15 mouse cellular contexts compared by ENCODE assay signal in the genomic region with DNA sequence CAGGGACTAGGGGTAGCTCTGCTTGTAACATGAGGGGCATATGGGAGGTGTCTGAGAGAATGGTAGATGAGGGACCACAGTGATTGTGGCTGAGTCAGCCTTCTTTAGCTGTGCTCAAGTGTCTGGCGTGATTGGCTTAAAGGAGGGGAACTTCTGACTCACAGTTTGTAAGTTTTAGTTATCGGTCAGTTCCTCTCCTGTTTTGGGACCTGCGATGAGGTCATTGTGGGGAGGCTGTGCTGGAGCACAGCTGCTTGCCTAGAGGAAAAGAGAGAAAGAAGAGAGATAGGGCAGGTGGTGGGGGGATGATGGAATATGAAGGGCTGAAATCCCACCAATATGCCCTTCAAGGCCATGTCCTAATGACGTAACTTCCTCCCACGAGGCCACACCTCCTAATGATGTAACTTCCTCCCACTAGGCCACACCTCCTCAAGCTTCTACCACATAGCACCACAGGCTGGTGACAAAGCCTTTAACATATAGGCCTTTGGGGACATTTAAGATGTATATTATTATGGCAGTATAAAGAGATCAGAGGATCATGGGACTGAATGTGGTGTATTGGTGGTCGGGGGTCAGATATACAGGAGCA. TPM values are rescaled to one million over a fixed set of nuclear protein-coding genes. Genes with fewer than 3 reads are reported as not detected.
A peak's percentile ranks its signal among the peaks of the same experiment; 100 is the strongest.
DNase-seq lines count a peak whose midpoint lies in the region; ATAC-seq and TF ChIP-seq lines count a peak whose summit lies in the region.
"Had no signal": no experiment of that assay in that cellular context is flagged by ENCODE, and none has a peak within 500 bp of the region (broad histone marks: within the 10 kb centered on the region; RNA-seq: fewer than 3 reads in every experiment).

No protein-coding gene starts in this region.

- CTCF ChIA-PET in Patski (lab: Charles Lee) = no interaction called here

- no peaks in the 10 kb centered on the region for H3K9me3 ChIP-seq in lung, postnatal 0 days (ENCODE audit: low read length)
- no peaks in the 10 kb centered on the region for H3K9me3 ChIP-seq in stomach, postnatal 0 days (ENCODE audit: control insufficient read depth, low read length)
- H3K9me3 ChIP-seq in neural tube, embryonic 15.5 days (replicated peaks) = no peaks in the 10 kb centered on the region
- H3K9me3 ChIP-seq: limb, embryonic 10.5 days; liver, embryonic 15.5 days; stomach, embryonic 15.5 days had no signal

- DNase-seq in lung, postnatal 0 days (ENCODE audit: low spot score) = peak; percentile 36
- no peak for DNase-seq in lung, adult 18-20 months
- peak; percentile 64 for DNase-seq in Patski (ENCODE audit: low read depth, low spot score)
- peak; percentile 11 for DNase-seq in heart, postnatal 25 days (ENCODE audit: low spot score)
- DNase-seq in stomach, postnatal 0 days (ENCODE audit: low spot score) = no peak
- no peak for DNase-seq in kidney, postnatal 14 days
- DNase-seq: cerebellum, postnatal 25 days; lung, postnatal 4 days; right cerebral cortex, postnatal 4 days; thymus, postnatal 4 days had no signal

- no peak overlapping the region for H3K9ac ChIP-seq in lung, postnatal 0 days (replicated peaks; ENCODE audit: low read depth)
- H3K9ac ChIP-seq in stomach, postnatal 0 days (ENCODE audit: low read length) = no peak overlapping the region
- H3K9ac ChIP-seq in neural tube, embryonic 15.5 days (replicated peaks) = no peak overlapping the region
- H3K9ac ChIP-seq: liver, embryonic 15.5 days; stomach, embryonic 15.5 days had no signal

- intact Hi-C loops in heart, postnatal 25 days (cut with DNase I) = no loop called here

- H3K4me1 ChIP-seq in lung, postnatal 0 days (ENCODE audit: insufficient read depth, low read depth, low read length) = no peaks in the 10 kb centered on the region
- H3K4me1 ChIP-seq in stomach, postnatal 0 days (replicated peaks; ENCODE audit: control insufficient read depth, insufficient read depth) = no peaks in the 10 kb centered on the region
- peaks cover 12% of the 10 kb centered on the region for H3K4me1 ChIP-seq in neural tube, embryonic 15.5 days
- H3K4me1 ChIP-seq: liver, embryonic 15.5 days had no signal

- no peak for TF ChIP-seq CTCF in lung, postnatal 0 days (IDR thresholded peaks at IDR 0.05)
- TF ChIP-seq CTCF in Patski (IDR thresholded peaks at IDR 0.05) = no peak
- no peak for TF ChIP-seq CTCF in stomach, postnatal 0 days (IDR thresholded peaks at IDR 0.05; ENCODE audit: low read depth)

- in situ Hi-C loops in Patski (cut with MboI; ENCODE audit: low pct_unique_long_range_greater_than_20kb) = no loop called here

- WGBS in lung, postnatal 0 days = 84% methylated on average over 6 of the region's 6 CpGs
- 74% methylated on average over 6 of the region's 6 CpGs for WGBS in stomach, postnatal 0 days
- 88% methylated on average over 6 of the region's 6 CpGs for WGBS in neural tube, embryonic 15.5 days

- POLR2A ChIA-PET in Patski (lab: Charles Lee) = no interaction called here

- no peak overlapping the region for H3K4me2 ChIP-seq in lung, postnatal 0 days (replicated peaks; ENCODE audit: low read depth, low read length)
- no peak overlapping the region for H3K4me2 ChIP-seq in stomach, postnatal 0 days (replicated peaks; ENCODE audit: low read depth)
- H3K4me2 ChIP-seq in neural tube, embryonic 15.5 days = no peak overlapping the region
- H3K4me2 ChIP-seq: liver, embryonic 15.5 days; stomach, embryonic 15.5 days had no signal

- no peaks in the 10 kb centered on the region for H3K36me3 ChIP-seq in lung, postnatal 0 days (ENCODE audit: insufficient read depth, low read length)
- no peaks in the 10 kb centered on the region for H3K36me3 ChIP-seq in stomach, postnatal 0 days (ENCODE audit: control insufficient read depth, insufficient read depth, low read length)
- H3K36me3 ChIP-seq in neural tube, embryonic 15.5 days = no peaks in the 10 kb centered on the region
- H3K36me3 ChIP-seq: limb, embryonic 10.5 days; liver, embryonic 15.5 days; stomach, embryonic 15.5 days had no signal

- no peak for TF ChIP-seq EP300 in lung, postnatal 0 days (IDR thresholded peaks at IDR 0.05)
- no peak for TF ChIP-seq EP300 in stomach, postnatal 0 days (optimal IDR thresholded peaks at IDR 0.05)

- no peak overlapping the region for H3K27ac ChIP-seq in lung, postnatal 0 days (ENCODE audit: low read length)
- no peak overlapping the region for H3K27ac ChIP-seq in stomach, postnatal 0 days (replicated peaks)
- no peak overlapping the region for H3K27ac ChIP-seq in neural tube, embryonic 15.5 days (replicated peaks)
- H3K27ac ChIP-seq: kidney, postnatal 0 days; limb, embryonic 10.5 days; liver, embryonic 15.5 days; stomach, embryonic 15.5 days had no signal

- H3K27me3 ChIP-seq in lung, postnatal 0 days (replicated peaks; ENCODE audit: insufficient read depth, low read length) = no peaks in the 10 kb centered on the region
- no peaks in the 10 kb centered on the region for H3K27me3 ChIP-seq in Patski
- H3K27me3 ChIP-seq in stomach, postnatal 0 days (ENCODE audit: control insufficient read depth, insufficient read depth, low read length) = no peaks in the 10 kb centered on the region
- H3K27me3 ChIP-seq in neural tube, embryonic 15.5 days (replicated peaks) = 0 out of 2 replicates have a peak, but pooled peaks cover 3% of the 10 kb centered on the region
- H3K27me3 ChIP-seq: stomach, embryonic 15.5 days had no signal

- no peak overlapping the region for H3K4me3 ChIP-seq in lung, postnatal 0 days (ENCODE audit: low read depth, low read length)
- no peak overlapping the region for H3K4me3 ChIP-seq in stomach, postnatal 0 days (ENCODE audit: low read depth, low read length)
- H3K4me3 ChIP-seq in neural tube, embryonic 15.5 days (replicated peaks) = no peak overlapping the region
- H3K4me3 ChIP-seq: limb, embryonic 10.5 days; liver, embryonic 15.5 days; stomach, embryonic 15.5 days had no signal

- ATAC-seq in lung, postnatal 0 days = no peak
- peak; percentile 66 for ATAC-seq in Patski
- ATAC-seq in stomach, postnatal 0 days (ENCODE audit: low FRiP score, low TSS enrichment) = 0 out of 2 replicates have a peak, but pooled peaks have one; percentile 42
- no peak for ATAC-seq in neural tube, embryonic 15.5 days (ENCODE audit: low FRiP score)

RNA-seq across cellular contexts. Expression of a gene that starts 42.9 kb away (rescaled TPM):
- polyA plus RNA-seq in lung, postnatal 0 days (2015; fragmentation: Nextera tagmentation; extraction: Ambion mirVana) = 0.25 and 0.30 TPM in 2 replicates
- 0.03 TPM for polyA plus RNA-seq in Patski (2021)
- total RNA-seq in heart, postnatal 25 days (2021) = not detected
- polyA plus RNA-seq in stomach, postnatal 0 days (2015; fragmentation: Nextera tagmentation; extraction: Ambion mirVana) = 0.27 and 0.31 TPM in 2 replicates
- polyA plus RNA-seq in neural tube, embryonic 15.5 days (2015; fragmentation: Nextera tagmentation; extraction: Ambion mirVana) = 15.8 and 20.2 TPM in 2 replicates

Comparison
In these comparisons a context has a peak if more than half of its experiments do, and no peak if none do; other contexts are left out.
1. DNase-seq: peak in lung, postnatal 0 days (single experiment), Patski (single experiment) and heart, postnatal 25 days (single experiment); none in lung, adult 18-20 months (0 of 2), stomach, postnatal 0 days (single experiment) and kidney, postnatal 14 days (single experiment).
2. ATAC-seq: peak in Patski (single experiment) and stomach, postnatal 0 days (single experiment); none in lung, postnatal 0 days (single experiment) and neural tube, embryonic 15.5 days (single experiment).
3. RNA of a gene that starts 42.9 kb away (polyA plus RNA-seq): 15.8 to 20.2 TPM in neural tube, embryonic 15.5 days; 0.25 to 0.30 TPM in lung, postnatal 0 days, 0.27 to 0.31 TPM in stomach, postnatal 0 days and 0.03 TPM in Patski (single experiment); every median in the first group is over 10 times any median in the second.